Mouse (Mus musculus) neural tube, embryonic 11.5 days (tissue): ENCODE measurements around the gene Pdcd2. TPM values are rescaled to one million over a fixed set of nuclear protein-coding genes. Genes with fewer than 3 reads are reported as not detected.
A peak's percentile ranks its signal among the peaks of the same experiment; 100 is the strongest.

Source experiments
- ATAC-seq: fragments of 200-750 bp; cut with Nextera tagmentation; 2 replicates; pipeline ENCODE4 v1.8.0; 2017; ENCODE audit warnings: moderate number of reproducible peaks, mild to moderate bottlenecking, moderate TSS enrichment, moderate library complexity; ENCODE audit not compliant: insufficient read depth, low FRiP score, low TSS enrichment
- DNase-seq: peaks from one replicate; pipeline ENCODE4 v3.0.0-alpha.2; 2015; ENCODE audit warnings: low spot score
- H3K27ac ChIP-seq: fragments of 300-500 bp; sonication (generic); 2 replicates; pipeline ENCODE4 v1.5.1; 2014; ENCODE audit warnings: low read depth, mild to moderate bottlenecking, low read length
- H3K27me3 ChIP-seq: fragments of 300-500 bp; sonication (generic); 2 replicates; pipeline ENCODE4 v1.6.1; 2014; ENCODE audit warnings: mild to moderate bottlenecking, low read length, mixed read lengths; ENCODE audit not compliant: control insufficient read depth, insufficient read depth
- H3K36me3 ChIP-seq: fragments of 300-500 bp; sonication (generic); 2 replicates; pipeline ENCODE4 v1.6.1; 2014; ENCODE audit warnings: mild to moderate bottlenecking, low read length, moderate library complexity, mixed read lengths; ENCODE audit not compliant: control insufficient read depth, insufficient read depth
- H3K4me1 ChIP-seq: fragments of 300-500 bp; sonication (generic); 2 replicates; pipeline ENCODE4 v1.6.1; 2014; ENCODE audit warnings: low read length, mixed read lengths; ENCODE audit not compliant: control insufficient read depth, insufficient read depth
- H3K4me2 ChIP-seq: fragments of 300-500 bp; sonication (generic); 2 replicates; pipeline ENCODE4 v1.6.1; 2014; ENCODE audit warnings: low read depth, mild to moderate bottlenecking, moderate library complexity
- H3K4me3 ChIP-seq: fragments of 300-500 bp; sonication (generic); 2 replicates; pipeline ENCODE4 v1.5.1; 2014; ENCODE audit warnings: low read depth, low read length
- H3K9ac ChIP-seq: fragments of 300-500 bp; sonication (generic); 2 replicates; pipeline ENCODE4 v1.6.1; 2014; ENCODE audit warnings: mild to moderate bottlenecking, low read length
- H3K9me3 ChIP-seq: fragments of 300-500 bp; sonication (generic); 2 replicates; pipeline ENCODE4 v1.6.1; 2016; ENCODE audit warnings: low read length; ENCODE audit not compliant: control insufficient read depth
- whole genome bisulfite sequencing: fragments of 180-500 bp; shearing (Covaris S2); extraction: QIAGEN DNeasy Blood & Tissue Kit; methylation state at CpG from one replicate; pipeline ENCODE4 v1.1.7; 2014; 5-methylcytosine and 5-hydroxymethylcytosine counted together
- polyA plus RNA-seq: library from polyadenylated mRNA; unstranded; fragments of >200 nt; fragmentation: Nextera tagmentation; extraction: Ambion mirVana; gene quantifications from 2 replicates; pipeline ENCODE4 v1.2.1, GENCODE M21; 2014

The Pdcd2 gene
- polyA plus RNA-seq, 1 experiment from 2014 or later, result 54.9 TPM

GRCm38 (mm10) chr17:15518766-15519165 lies 8.3 kb downstream of the Pdcd2 start:
- Histone ChIP-seq H3K4me1 (no peaks in the 10 kb centered on the region), H3K4me3 (no peak overlapping the region), H3K36me3 (peaks cover 17% of the 10 kb centered on the region), H3K4me2 (no peak overlapping the region), H3K27ac (no peak overlapping the region), H3K27me3 (no peaks in the 10 kb centered on the region), H3K9me3 (no peaks in the 10 kb centered on the region), H3K9ac (no peak overlapping the region)
- WGBS, result 100% methylated on average over 1 of the region's 1 CpGs
- no peak for DNase-seq
- no peak for ATAC-seq

DNA sequence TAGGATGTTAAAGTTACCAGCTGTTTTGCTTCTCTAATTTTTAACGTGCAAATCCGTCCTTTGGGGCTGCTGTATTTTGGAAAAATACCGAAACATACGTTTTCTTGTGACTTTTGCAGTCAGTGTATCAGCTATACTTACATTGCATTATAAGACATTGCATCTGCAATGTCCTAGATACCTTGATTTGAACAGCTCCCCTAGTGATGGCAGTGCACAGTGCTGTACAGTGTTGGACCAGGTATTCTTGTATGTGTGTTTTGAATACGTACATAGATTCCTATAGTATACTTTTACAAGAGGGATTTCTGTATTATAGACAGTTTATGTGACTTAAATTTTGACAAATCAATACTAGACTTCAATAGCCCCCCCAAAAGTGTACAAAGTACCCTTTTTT lies 8.9 kb downstream of the Pdcd2 start:
- DNase-seq (no peak), ATAC-seq (no peak)
- Histone ChIP-seq H3K36me3 (peaks cover 21% of the 10 kb centered on the region), H3K4me2 (no peak overlapping the region), H3K9ac (no peak overlapping the region), H3K9me3 (no peaks in the 10 kb centered on the region), H3K4me1 (no peaks in the 10 kb centered on the region), H3K27me3 (no peaks in the 10 kb centered on the region), H3K4me3 (no peak overlapping the region), H3K27ac (no peak overlapping the region)
- 89% methylated on average over 5 of the region's 5 CpGs for WGBS

DNA sequence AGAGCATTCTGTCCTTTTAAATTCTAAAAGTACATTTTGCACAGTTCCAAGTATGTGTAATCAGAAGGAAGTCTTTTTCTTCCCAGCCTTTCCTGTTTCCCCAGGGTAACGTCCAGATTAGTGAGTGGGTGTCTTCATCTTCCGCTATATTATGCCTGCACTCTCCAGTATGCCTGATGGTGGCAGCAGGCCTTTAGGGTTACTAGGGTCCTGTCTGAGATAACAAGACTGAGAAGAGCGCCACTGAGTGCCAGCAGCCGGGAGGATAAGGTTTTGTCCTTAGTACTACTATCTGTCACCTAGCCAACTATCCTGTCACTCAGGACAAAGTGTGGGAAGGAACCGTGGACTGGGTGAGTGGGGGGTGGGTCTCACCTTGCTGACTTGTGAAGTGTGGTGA lies 9.3 kb downstream of the Pdcd2 start:
- Histone ChIP-seq H3K9me3 (no peaks in the 10 kb centered on the region), H3K27ac (no peak overlapping the region), H3K9ac (no peak overlapping the region), H3K4me3 (no peak overlapping the region), H3K27me3 (no peaks in the 10 kb centered on the region), H3K4me1 (no peaks in the 10 kb centered on the region), H3K36me3 (peaks cover 19% of the 10 kb centered on the region), H3K4me2 (no peak overlapping the region)
- no peak for DNase-seq
- 80% methylated on average over 5 of the region's 5 CpGs for WGBS
- ATAC-seq, result no peak

DNA sequence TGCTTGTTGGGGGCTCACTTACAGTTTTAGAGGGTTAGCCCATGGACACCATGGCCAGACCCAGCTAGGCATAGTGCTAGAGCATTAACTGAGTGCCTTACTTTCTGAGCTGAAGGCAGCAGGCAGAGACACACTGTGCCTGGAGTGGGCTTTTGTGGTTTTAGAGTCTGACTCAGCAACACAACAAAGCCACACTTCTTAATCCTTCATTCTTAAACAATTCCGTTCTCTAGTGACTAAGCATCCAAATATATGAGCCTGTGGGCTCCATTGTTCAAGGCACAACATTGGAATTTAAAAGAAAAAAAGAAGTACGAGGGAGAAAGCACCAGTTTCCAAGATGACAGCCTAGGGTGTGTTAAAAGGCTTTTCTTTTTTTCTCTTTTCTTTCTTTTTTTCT lies 16.4 kb downstream of the Pdcd2 start:
- no peak for ATAC-seq
- no peak overlapping the region for H3K4me3 ChIP-seq
- no peak overlapping the region for H3K9ac ChIP-seq
- H3K9me3 ChIP-seq, result no peaks in the 10 kb centered on the region
- H3K27ac ChIP-seq, result no peak overlapping the region
- no peaks in the 10 kb centered on the region for H3K4me1 ChIP-seq
- no peaks in the 10 kb centered on the region for H3K27me3 ChIP-seq
- no peak for DNase-seq
- H3K4me2 ChIP-seq, result no peak overlapping the region
- 58% methylated on average over 2 of the region's 2 CpGs for WGBS
- H3K36me3 ChIP-seq, result peaks cover 35% of the 10 kb centered on the region

- Histone ChIP-seq H3K36me3 (peaks cover 7% of the 10 kb centered on the region), H3K4me2 (peak within 1 kb of the TSS; percentile 86), H3K4me3 (peak within 1 kb of the TSS; percentile 99), H3K4me1 (peaks cover 18% of the 10 kb centered on the region), H3K27ac (peak within 1 kb of the TSS; percentile 68; the same call in 1 of the 2 replicates), H3K9ac (peak within 1 kb of the TSS; percentile 82), H3K9me3 (no peaks in the 10 kb centered on the region), H3K27me3 (no peaks in the 10 kb centered on the region)
- peak; percentile 98 for DNase-seq
- ATAC-seq, result peak; percentile 95
- under 1% methylated on average over 63 of the region's 63 CpGs for WGBS
Observed at GRCm38 (mm10) chr17:15499656-15500394, 27.3 kb downstream of the Pdcd2 start, which contains the start of the genes Psmb1 and Tbp. Gene Psmb1, minus strand, starts transcription at chr17:15499751. Gene Tbp, plus strand, starts transcription at chr17:15499888.

DNA sequence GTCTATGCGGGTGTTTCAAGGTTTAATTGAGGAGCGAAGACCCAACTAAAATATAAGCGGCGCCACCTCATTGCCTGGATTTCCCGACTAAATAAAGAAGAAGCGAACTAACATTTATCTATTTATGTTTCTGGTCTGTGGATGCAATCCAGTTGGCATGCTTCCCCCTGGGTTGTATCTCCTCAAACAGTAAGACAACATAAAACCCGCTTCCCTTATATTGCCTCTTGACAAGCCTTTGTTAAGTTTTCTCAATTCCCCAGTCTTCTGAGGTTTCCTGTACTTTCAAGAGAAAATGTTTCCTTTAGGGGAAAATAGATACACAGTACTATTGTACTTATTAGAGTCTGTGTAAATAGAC lies 28.4 kb downstream of the Pdcd2 start:
- H3K36me3 ChIP-seq, result no peaks in the 10 kb centered on the region
- no peaks in the 10 kb centered on the region for H3K27me3 ChIP-seq
- peak overlapping the region; percentile 71 for H3K4me3 ChIP-seq
- peaks cover 18% of the 10 kb centered on the region for H3K4me1 ChIP-seq
- DNase-seq (no peak), ATAC-seq (no peak)
- 43% methylated on average over 7 of the region's 7 CpGs for WGBS
- H3K4me2 ChIP-seq, result peak overlapping the region; percentile 86
- H3K9me3 ChIP-seq, result no peaks in the 10 kb centered on the region
- no peak overlapping the region for H3K27ac ChIP-seq
- peak overlapping the region; percentile 76; the same call in 1 of the 2 replicates for H3K9ac ChIP-seq

DNA sequence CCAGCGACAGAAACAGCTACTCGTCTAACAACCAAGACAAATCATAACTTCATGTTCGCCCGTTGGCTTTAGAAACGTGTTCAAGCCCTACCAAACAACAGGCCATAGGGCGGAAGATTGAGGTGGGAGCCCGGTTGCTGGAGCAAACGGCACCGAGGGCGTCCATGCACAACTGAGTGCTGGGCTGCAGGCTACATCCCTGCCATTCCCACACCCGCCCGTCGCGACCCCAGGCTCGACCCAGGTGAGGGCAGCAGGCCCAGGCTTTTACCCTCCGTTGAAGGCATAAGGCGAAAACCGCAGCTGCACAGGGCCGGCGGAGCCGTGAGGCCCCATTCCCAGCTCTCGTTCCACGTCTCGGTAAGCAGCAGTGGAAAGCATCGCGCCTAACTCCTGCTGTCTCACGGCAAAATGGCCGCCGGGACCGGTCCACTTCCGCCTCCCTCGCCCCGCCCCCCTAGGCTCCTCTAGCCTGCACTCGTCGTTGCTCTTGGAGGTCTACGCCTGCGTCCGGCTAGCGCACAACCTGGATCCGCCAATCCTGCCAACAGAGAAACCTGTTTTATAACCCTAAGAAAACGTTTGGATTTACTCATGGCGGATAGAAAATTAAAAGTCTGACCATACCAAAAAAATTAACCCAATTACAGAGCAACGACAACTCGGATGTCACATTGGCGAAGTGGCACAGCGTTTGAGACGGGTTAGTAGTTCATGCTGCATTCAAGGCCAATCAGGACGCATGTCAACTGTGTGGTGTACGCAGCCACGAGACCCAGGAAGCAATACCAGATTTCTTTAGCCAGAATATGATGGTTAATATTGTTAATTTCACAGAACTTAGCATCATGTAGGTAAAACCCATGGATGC lies 29.0 kb downstream of the Pdcd2 start:
- ATAC-seq (peak; percentile 91), DNase-seq (peak; percentile 92)
- Histone ChIP-seq H3K27me3 (no peaks in the 10 kb centered on the region), H3K36me3 (no peaks in the 10 kb centered on the region), H3K4me2 (peak overlapping the region; percentile 86), H3K27ac (peak overlapping the region; percentile 85), H3K4me3 (peak overlapping the region; percentile 71), H3K4me1 (peaks cover 18% of the 10 kb centered on the region), H3K9ac (peak overlapping the region; percentile 76), H3K9me3 (no peaks in the 10 kb centered on the region)
- under 1% methylated on average over 49 of the region's 50 CpGs for WGBS

- Histone ChIP-seq H3K9ac (no peak overlapping the region), H3K27me3 (no peaks in the 10 kb centered on the region), H3K4me3 (no peak overlapping the region), H3K4me1 (no peaks in the 10 kb centered on the region), H3K27ac (no peak overlapping the region), H3K4me2 (no peak overlapping the region), H3K9me3 (no peaks in the 10 kb centered on the region), H3K36me3 (peaks cover 13% of the 10 kb centered on the region)
- DNase-seq (no peak), ATAC-seq (no peak)
- 97% methylated on average over 7 of the region's 7 CpGs for WGBS
Observed at GRCm38 (mm10) chr17:15490542-15490941, 36.6 kb downstream of the Pdcd2 start.
